Mouse (Mus musculus): ENCODE results near the gene Med4. TPM values are rescaled to one million over a fixed set of nuclear protein-coding genes. Genes with fewer than 3 reads are reported as not detected.
A peak's percentile ranks its signal among the peaks of the same experiment; 100 is the strongest.

The Med4 gene
- total RNA-seq (2021): 10 to 100 TPM; 11.9 to 13.4 TPM
- long read RNA-seq, experiment 1, transcript Med4-201 (7 exons, 1,328 nt): major isoform, 9 of 11 reads
- long read RNA-seq, experiment 1, partial matches to known transcripts: 1 of 11 reads
- long read RNA-seq, experiment 1, other reads (novel, unspliced or antisense): 1 of 11 reads
- long read RNA-seq, experiment 2, transcript Med4-201 (7 exons, 1,328 nt): major isoform, 10 of 10 reads
- long read RNA-seq, experiment 2, partial matches to known transcripts: 0 of 10 reads
- long read RNA-seq, experiment 2, other reads (novel, unspliced or antisense): 0 of 10 reads

GRCm38 (mm10) chr14:73509765-73510423, at the start of gene Med4:
TSS of gene Med4 (plus strand) at chr14:73510025.
- peak; percentile 95 for DNase-seq (ENCODE audit: low spot score)

- no peak for DNase-seq (ENCODE audit: low spot score)
Observed at GRCm38 (mm10) chr14:73460514-73461134, 49.2 kb upstream of the Med4 start.

GRCm38 (mm10) chr14:73462211-73462610, 47.6 kb upstream of the Med4 start:
- no peak for DNase-seq (ENCODE audit: low spot score)

GRCm38 (mm10) chr14:73467697-73468096, 42.1 kb upstream of the Med4 start:
- no peak for DNase-seq (ENCODE audit: low spot score)

- no peak for DNase-seq (ENCODE audit: low spot score)
Observed at GRCm38 (mm10) chr14:73469506-73469905, 40.3 kb upstream of the Med4 start.

GRCm38 (mm10) chr14:73470593-73470992, 39.2 kb upstream of the Med4 start:
- DNase-seq (ENCODE audit: low spot score): no peak

- no peak for DNase-seq (ENCODE audit: low spot score)
Observed at GRCm38 (mm10) chr14:73472205-73472604, 37.6 kb upstream of the Med4 start.

- DNase-seq (ENCODE audit: low spot score): peak; percentile 81
Observed at GRCm38 (mm10) chr14:73473670-73474460, 36.0 kb upstream of the Med4 start.

- peak; percentile 58 for DNase-seq (ENCODE audit: low spot score)
Observed at GRCm38 (mm10) chr14:73474636-73475093, 35.2 kb upstream of the Med4 start.

- peak; percentile 63 for DNase-seq (ENCODE audit: low spot score)
Observed at GRCm38 (mm10) chr14:73475506-73475905, 34.3 kb upstream of the Med4 start.

- no peak for DNase-seq (ENCODE audit: low spot score)
Observed at GRCm38 (mm10) chr14:73476361-73476934, 33.4 kb upstream of the Med4 start.

GRCm38 (mm10) chr14:73477077-73477476, 32.7 kb upstream of the Med4 start:
- no peak for DNase-seq (ENCODE audit: low spot score)

- DNase-seq (ENCODE audit: low spot score): no peak
Observed at GRCm38 (mm10) chr14:73478321-73478720, 31.5 kb upstream of the Med4 start.

GRCm38 (mm10) chr14:73479771-73480170, 30.1 kb upstream of the Med4 start:
- no peak for DNase-seq (ENCODE audit: low spot score)

- DNase-seq (ENCODE audit: low spot score): no peak
Observed at GRCm38 (mm10) chr14:73483516-73484229, 26.2 kb upstream of the Med4 start.

GRCm38 (mm10) chr14:73484366-73485110, 25.3 kb upstream of the Med4 start:
- DNase-seq (ENCODE audit: low spot score): no peak

- no peak for DNase-seq (ENCODE audit: low spot score)
Observed at GRCm38 (mm10) chr14:73486641-73487040, 23.2 kb upstream of the Med4 start.

GRCm38 (mm10) chr14:73493356-73493755, 16.5 kb upstream of the Med4 start:
- DNase-seq (ENCODE audit: low spot score): no peak

GRCm38 (mm10) chr14:73494122-73494521, 15.7 kb upstream of the Med4 start:
- DNase-seq (ENCODE audit: low spot score): no peak

GRCm38 (mm10) chr14:73495753-73496152, 14.1 kb upstream of the Med4 start:
- no peak for DNase-seq (ENCODE audit: low spot score)
